Mouse (Mus musculus) cerebellum, adult (tissue): ENCODE data around the gene Xrcc6.

Source experiments
- ATAC-seq: cut with Nextera tagmentation; 2 replicates; pipeline ENCODE4 v1.9.2; 2017; ENCODE audit warnings: mild to moderate bottlenecking, moderate library complexity, mixed read lengths; ENCODE audit not compliant: insufficient number of reproducible peaks, low FRiP score, low TSS enrichment

The Xrcc6 gene

DNA sequence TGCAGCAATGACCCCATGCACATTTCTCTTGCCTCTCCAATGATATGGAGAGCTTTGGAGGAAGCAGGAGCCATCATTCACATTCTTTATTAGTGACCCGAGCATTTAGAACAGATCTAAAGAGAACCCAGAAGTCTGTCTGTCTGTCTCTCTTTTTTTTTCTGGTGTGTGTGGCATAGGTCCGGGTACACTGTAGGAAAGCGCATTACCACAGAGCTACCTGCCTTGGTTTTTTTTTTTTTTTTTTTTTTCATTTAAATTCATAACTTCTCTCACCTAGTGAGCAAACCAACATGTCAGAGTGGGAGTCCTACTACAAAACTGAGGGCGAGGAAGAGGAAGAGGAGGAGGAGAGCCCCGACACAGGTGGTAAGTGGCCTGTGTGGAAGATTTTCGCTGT, 29.2 kb downstream of the Xrcc6 start:
- ATAC-seq: no peak

DNA sequence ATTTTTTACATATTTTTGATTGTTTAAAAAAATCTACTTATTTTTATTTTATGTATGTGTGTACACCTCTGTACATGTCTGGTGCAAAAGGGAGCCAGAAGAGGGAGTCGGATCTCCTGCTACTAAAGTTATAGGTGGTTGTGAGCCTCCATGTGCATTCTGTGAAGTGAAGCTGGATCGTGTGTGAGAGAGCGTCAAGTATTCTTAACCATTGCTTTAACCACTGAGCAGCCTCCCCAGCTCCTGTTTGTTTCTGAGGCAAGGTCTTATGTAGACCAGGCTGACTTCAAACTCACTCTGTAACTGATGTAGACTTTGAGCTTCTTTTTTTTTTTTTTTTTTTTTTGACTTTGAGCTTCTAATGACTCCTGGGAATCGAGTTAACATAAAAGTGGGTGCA, 29.8 kb downstream of the Xrcc6 start:
- ATAC-seq: no peak

DNA sequence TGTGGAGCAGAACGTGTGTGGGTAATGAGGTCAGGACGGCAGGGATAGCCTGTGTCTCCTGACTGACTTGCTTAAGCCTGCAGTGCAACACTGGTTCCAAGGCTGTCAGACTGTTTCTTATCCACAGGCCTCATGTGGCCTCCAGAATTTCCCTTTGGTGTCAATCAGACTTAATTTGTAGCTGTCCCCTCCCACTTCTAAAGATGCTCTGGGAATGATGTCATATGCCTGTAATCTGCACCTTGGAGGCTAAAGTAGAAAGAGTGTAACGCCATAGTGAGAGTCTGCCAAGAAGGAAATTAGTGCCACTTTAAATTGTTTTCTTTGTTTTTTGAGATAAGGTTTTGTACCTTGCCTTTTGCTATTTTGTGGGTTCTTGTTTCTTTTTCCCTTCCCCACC, 31.7 kb downstream of the Xrcc6 start:
- no peak for ATAC-seq

DNA sequence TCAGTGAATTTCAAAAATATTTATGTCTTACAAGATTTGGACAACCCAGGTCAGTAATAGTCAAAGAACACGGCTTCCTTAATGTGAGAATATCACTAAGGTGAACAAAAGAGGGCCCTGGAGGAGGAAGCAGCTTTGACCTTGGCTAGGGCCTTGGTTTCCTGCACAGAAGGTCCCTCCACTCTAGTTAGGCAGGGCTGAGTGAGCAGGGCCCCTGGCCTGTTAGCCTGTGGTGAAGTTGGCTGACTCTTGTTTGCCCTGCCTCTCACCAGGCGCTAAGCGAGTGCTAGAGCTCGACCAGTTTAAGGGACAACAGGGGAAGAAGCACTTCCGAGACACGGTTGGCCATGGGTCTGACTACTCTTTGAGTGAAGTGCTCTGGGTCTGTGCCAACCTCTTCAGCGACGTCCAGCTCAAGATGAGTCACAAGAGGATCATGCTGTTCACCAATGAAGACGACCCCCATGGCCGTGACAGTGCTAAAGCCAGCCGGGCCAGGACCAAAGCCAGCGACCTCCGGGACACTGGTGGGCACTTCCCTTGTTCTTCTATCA, 35.0 kb downstream of the Xrcc6 start:
- no peak for ATAC-seq

DNA sequence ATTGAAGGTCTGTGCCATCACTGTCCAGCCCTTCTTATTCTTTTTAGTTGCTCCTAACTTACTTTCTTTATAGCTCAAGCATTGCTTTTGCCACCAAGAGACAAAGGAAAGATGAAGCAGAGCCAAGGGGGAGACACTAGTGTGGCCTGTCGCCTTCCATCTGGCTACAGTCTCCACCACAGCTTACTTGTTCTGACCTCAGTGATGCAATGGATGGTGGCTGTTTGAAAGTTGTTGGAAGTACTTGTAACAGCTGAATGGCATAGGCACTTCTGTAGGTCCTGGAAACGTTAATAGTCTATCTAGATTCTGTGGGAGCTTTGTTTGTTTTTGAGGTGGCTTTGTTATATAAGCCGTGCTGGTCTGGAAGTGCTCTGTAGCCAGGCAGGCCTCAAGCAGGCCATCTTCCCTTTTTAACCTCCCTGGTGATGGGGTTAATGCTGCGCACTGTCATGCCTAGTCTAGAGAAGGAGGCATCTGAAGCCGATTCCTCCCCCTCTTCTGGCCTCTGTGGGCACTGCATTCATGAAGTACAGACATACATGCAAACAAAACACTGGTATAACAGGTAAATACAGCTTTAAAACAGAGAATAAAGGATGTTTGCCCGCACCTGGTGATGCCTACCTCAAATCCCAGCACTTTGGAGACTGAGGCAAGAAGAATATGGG, 36.5 kb downstream of the Xrcc6 start:
- no peak for ATAC-seq

DNA sequence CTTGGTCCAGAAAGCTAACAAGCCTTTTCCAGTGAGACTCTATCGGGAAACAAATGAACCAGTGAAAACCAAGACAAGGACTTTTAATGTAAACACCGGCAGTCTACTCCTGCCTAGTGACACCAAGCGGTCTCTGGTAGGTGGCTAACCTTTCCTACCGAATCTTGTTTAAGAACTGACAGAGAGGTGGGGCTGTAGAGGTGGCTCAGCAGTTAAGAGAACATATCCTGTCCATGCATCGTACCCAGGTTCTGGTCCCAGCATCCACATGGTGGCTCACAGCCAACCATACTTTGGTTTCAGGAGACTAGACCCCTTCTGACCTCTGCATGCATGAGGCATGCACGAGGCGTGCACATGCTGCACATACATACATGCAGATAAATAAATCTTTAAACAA, 39.6 kb downstream of the Xrcc6 start:
- ATAC-seq: no peak

DNA sequence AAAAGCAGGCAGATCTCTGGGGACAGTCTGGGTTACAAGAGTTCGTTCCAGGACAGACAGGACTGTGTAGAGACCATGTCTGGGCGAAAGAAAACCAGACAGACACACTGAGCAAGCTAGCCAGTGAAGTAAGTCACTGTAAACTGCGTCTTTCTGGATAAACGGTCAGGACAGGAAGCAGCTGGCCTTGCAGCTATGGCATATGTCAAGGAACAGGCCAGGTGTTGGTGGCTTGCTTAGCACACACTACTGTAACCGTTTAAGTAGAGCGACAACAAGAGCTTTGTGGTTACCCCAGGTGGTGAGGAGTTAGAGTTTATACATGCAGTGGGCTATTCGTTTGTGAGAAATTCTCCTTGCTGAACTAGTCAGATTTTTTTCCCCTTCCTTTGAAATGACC, 40.1 kb downstream of the Xrcc6 start:
- ATAC-seq: no peak

DNA sequence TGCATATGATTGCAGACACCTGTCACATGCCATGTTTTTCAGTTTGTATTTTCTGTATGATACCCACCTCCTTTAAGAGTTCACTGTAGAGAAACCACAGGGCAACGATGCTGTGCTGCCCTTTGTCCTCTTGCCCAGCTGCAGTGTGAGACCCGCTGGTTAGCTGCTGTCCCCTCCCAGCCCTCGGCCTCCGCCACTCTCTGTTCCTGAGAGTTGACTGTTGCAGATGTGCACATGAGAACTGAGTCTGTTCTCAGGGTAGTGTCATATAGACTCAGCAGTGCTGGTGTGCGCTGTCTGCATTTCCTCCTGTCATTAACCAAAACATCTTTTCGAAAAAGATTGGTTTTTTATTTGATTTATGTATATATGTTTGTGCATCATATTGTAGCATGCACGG, 44.8 kb downstream of the Xrcc6 start:
- no peak for ATAC-seq

DNA sequence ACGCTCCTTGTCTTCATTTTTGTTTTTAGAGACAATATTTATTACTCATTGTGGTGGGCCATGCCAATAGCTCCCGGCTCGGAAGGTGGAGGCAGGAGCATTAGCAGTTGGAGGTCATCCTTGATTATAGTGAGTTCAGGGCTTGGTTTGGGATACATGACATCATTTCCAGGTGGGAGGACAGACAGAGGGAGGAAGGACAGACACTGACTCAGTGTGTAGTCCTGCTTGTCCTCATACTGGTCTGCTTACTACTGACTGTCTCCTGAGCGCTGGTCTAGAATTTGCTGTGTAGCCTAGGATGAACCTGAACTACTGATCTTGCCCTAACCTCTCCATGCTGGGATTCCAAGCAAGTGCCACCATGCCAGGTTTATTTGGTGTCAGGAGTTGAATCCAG, 46.1 kb downstream of the Xrcc6 start, which contains the start of gene Desi1:
Gene Desi1, minus strand, starts transcription at position 101 of the 400 bp plus-strand sequence.
- no peak for ATAC-seq

DNA sequence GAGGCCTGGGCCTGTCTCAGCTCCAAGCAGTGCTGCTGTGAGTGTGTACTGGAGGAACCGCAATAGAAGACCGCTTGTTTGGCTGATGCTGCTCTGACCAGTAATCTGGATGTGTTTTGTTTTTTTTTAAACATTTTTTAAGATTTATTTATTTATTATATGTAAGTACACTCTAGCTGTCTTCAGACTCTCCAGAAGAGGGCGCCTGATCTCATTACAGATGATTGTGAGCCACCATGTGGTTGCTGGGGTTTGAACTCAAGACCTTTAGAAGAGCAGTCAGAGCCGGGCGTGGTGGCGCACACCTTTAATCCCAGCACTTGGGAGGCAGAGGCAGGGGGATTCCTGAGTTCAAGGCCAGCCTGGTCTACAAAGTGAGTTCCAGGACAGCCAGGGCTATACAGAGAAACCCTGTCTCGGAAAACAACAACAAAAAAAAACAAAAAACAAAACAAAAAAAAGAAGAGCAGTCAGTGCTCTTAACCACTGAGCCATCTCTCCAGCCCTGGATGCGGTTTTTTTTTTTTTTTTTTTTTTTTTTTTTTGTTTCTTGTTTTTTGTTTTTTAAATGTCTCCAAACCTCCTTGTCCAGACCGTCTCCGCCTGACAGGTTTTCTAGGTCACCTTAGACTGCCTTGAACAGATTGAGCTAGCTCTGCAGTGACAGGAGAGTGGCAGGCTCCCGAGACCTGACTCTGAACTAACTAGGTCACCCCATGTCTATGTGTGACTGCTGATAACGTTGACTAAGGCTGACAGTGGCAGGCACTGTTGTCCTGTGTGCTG, 48.5 kb downstream of the Xrcc6 start:
- ATAC-seq: 0 out of 2 replicates have a peak, but pooled peaks have one; percentile 56

DNA sequence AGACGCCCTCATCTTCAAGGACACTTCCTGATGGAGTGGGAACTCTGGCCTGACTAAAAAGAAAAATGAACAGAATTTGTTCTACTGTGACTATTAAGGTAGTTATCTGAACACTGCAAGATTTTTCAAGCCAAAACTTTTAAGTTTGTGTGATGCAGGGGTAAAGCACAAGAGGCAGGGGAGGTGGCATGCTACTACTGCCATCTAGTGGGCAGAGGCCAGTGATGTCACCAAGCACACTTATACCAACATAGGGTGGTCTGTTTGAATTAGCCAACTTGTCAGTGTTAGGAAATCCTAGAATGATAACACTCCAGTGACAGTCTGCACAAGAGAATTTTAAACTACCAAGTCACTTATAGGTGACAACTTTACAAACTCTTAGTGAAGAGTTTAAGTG, 53.0 kb downstream of the Xrcc6 start:
- no peak for ATAC-seq

DNA sequence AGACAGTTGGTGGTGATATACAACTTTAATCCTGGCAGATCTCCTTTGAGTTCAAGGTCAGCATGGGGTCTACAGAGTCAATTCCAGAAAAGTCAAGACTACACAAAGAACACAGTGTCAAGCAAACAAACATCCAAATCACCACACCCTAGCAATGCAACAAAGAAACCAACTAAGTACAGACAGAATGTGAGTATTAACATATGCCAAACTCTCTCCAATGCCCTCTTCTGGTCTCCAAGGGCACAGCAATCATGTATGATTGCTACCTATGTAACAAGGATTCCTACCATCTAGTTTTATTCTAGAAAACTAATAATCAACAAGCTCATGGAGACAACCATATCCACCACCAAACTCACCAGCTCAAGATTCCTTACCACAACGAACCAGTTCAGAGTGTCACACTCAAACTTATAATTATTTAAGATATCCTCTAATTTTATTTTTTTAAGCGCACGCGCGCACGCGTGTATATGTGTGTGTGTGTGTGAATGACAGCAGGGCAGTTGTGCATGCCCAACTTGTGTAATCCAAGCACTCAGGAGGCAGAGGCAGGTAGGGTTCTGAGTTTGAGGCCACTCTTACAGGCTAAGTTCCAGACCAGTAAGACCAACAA, 56.6 kb downstream of the Xrcc6 start:
- no peak for ATAC-seq

DNA sequence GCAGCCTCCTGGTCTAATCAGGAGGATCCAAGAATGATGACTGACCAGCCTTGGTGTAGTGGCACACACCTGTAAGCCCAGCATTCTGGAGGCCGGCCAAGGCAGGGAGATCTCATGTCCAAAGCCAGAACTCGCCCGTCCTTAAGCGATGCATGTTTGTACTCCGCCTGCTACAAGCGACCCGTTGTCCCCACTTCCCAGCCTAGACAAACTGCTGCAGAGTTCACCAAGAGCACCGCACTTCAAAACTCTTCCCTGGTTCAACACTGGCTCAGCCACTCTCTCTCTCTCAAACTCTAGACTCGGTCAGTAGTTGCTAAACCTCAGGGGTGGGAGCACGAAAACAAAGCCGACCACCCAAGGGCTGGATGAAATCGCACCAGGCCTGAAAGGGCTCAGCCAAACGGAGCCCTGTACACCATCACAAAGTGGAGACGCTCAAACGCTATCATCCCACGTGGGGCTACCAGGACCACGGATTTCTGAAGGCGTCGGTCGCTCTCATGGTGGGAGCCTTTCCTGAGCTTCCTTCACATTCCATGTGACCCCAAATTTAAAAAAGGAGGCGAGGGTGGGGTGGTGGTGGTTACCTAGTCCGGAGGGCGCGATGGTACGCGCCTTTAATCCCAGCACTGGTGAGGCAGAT, 58.7 kb downstream of the Xrcc6 start:
- no peak for ATAC-seq

DNA sequence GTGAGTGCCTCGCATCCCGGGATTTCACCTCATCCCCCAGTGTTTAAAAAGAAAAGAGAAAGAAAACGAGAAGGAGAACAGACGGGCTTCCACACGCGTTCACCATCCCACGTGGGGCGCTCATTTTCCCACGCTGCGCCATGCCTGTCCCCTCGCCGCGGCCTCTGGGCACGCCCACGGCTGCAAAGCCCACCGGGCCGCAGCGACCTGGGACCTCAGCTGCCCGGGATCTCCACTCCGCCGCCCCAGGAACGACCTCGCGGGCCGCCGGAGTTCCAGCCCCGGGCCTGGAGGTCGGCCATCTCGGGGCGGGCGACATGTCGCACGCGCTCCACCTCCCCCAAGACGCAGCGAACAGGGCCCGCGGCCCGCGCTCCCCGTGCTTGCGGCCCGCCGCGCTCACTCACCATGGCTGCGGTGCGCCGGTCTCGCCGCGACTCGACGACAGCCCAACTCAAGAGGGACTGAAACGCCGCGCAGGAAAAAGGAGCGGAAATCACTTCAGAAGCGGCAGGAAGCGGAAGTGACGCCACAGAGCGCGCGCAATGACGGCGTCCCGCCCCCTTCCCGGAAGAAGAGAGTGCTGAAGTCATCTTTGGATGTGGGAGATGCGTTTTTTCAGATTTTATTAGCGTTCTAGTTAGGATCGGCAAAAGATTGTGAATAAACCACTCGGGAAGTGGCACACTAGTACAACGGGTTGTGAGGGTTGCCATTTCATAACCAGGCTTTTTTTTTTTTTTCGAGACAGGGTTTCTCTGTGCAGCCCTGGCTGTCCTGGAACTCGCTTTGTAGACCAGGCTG, 59.6 kb downstream of the Xrcc6 start, which contains the start of gene Snu13:
Gene Snu13, minus strand, starts transcription at position 519 of the 804 bp plus-strand sequence.
- ATAC-seq: peak; percentile 91; the same call in 1 of the 2 replicates

DNA sequence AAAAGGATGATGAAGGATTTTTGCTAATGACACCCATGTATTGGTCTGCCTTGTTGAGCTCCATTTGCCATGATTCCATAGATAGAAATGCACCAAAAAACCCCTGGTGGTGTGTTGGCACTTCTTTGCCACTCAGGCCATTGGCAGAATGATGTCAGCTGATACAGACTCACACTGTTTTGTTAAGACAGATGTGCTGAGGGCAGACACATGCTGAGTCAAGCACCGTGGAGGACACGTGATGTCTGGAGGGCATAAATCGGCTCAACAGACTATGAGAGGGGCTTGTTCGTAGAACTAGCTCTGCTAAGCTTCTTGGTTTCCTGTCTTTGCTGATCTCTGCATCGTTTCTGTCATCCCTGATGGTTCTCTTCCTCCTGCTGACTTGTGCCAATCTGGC, 64.9 kb downstream of the Xrcc6 start:
- ATAC-seq: no peak

DNA sequence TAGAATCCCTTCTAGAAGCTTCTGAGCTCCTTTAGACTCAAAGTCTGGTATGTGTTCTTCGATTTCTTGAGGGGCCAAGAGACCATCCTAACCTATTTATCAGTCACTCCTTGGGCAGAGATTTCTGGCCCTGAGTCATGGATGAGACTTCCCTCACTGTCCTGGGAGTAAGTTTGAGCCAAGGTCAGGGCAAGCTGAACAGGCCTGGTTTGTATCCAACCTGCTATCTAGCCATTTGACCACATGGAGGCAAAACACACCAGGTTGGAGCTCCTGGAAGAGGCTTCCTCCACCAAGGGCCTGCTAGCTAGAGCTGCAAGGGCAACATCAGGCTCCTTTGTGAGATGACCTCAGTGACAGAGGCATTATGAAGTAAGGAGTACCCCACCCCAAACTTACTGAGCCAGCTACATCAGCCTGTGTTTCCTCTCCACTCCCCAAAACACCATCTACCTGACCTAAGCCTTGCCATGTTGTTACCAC, 71.1 kb downstream of the Xrcc6 start, which contains the start of gene 4930407I10Rik:
Gene 4930407I10Rik, plus strand, starts transcription at position 433 of the 483 bp plus-strand sequence.
- no peak for ATAC-seq

DNA sequence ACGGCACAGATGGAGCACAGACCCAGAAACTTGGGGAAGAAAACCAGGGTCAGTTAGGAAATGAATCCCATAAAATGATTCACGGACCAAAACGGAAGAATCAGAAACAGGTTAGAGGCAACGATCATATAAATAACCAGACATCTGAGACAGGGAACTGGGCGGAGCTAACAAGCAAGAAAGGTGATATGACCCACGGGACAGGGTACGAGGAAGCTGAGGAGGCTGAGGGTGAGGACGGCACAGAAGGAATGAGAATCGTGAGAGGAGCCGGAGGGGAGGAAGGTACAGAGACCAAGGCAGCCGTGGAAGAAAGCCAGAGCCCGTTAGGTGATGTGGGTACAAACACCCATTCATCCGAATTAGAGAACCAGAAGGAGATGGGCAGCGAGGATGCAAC, 76.3 kb downstream of the Xrcc6 start:
- ATAC-seq: no peak

DNA sequence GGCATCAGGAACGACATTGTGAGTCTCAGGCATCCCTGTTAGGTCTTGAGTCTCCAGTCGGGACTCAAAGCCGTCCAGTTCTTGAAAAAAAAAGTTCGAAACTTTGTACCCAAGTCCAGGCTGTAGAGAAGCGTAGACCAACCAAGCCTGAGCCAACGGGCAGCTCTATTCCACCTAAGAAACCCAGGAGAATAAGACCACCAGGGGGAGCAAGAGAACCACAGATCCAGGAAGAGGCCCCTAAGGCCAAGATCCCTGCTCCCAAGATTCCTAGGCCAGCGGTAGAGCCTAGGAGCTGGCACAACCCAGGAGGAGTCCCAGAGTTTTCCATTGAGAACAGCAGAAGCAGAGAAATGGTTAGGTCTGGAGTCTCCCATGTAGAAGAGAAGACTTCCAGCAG, 77.9 kb downstream of the Xrcc6 start:
- ATAC-seq: peak; percentile 66; the same call in 1 of the 2 replicates

DNA sequence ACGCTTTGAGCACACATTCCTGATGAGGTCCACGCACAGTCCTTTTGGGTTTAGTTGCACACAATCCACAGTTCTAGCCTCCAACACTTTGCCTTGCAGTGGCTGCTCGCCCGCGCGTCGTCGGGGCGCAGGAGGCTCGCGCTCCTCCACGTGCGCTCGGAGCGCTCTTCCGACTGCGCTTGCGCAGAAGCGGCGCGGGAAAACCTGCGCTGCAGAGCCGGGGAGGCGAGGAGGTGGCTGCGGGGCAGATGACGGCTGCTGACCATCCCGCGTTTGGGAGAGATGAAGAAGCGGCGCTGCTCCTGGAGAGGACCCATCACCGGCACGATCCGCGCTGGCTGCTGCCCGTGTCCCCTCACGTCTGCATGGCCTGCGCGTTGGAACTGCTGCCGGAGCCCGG, 82.3 kb downstream of the Xrcc6 start, which contains the start of gene Mei1:
Gene Mei1, plus strand, starts transcription at position 99 of the 400 bp plus-strand sequence.
- no peak for ATAC-seq
